Mouse (Mus musculus): ENCODE data around the gene Mcts1.

Mcts1 gene

GRCm38 (mm10) chrX:38656206-38656883 lies 56.0 kb downstream of the Mcts1 start:
- DNase-seq (ENCODE audit: low spot score), result no peak
